ENCODE assay signal across 26 mouse cellular contexts in the genomic region with DNA sequence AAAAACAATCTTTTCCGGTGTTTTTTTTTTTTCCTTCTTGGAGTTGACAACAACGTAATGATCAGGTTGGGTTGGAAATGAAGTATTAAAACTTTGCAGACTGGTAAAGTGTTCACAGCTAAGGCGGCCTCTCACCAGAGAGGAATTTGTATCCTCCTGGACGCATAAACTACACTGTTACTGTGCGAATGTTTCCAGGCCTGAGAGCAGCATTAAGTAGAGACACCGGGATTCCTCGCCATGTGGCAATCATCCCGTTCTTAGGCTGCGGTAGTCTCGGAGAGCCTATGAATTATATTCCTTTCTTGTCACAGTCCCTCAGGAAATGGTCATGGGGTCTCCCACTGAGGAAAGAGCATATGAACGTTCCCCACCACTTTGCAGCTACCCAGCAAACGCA.
"Had no signal": no experiment of that assay in that cellular context is flagged by ENCODE, and none has a peak within 500 bp of the region (broad histone marks: within the 10 kb centered on the region; RNA-seq: fewer than 3 reads in every experiment).

No protein-coding gene starts in this region.

- H3K9me3 ChIP-seq: heart, embryonic 13.5 days; heart, embryonic 15.5 days; hindbrain, embryonic 13.5 days; hindbrain, embryonic 15.5 days; kidney, embryonic 15.5 days; liver, embryonic 13.5 days; liver, embryonic 15.5 days had no signal

- H3K4me2 ChIP-seq: heart, embryonic 11.5 days; heart, embryonic 13.5 days; heart, embryonic 15.5 days; hindbrain, embryonic 13.5 days; hindbrain, embryonic 15.5 days; kidney, embryonic 15.5 days; liver, embryonic 11.5 days; liver, embryonic 13.5 days; liver, embryonic 15.5 days had no signal

- H3K36me3 ChIP-seq: heart, embryonic 13.5 days; heart, embryonic 15.5 days; hindbrain, embryonic 13.5 days; hindbrain, embryonic 15.5 days; kidney, embryonic 15.5 days; liver, embryonic 13.5 days; liver, embryonic 15.5 days had no signal

- ATAC-seq: hindbrain, postnatal 0 days; intestine, embryonic 16.5 days had no signal

- H3K9ac ChIP-seq: heart, embryonic 13.5 days; heart, embryonic 15.5 days; hindbrain, embryonic 13.5 days; hindbrain, embryonic 15.5 days; kidney, embryonic 15.5 days; liver, embryonic 13.5 days; liver, embryonic 15.5 days had no signal

- H3K27me3 ChIP-seq: hindbrain, embryonic 13.5 days; hindbrain, embryonic 15.5 days; kidney, embryonic 15.5 days; liver, embryonic 13.5 days; liver, embryonic 15.5 days had no signal

- H3K27ac ChIP-seq: heart, embryonic 13.5 days; heart, embryonic 15.5 days; hindbrain, embryonic 13.5 days; hindbrain, embryonic 15.5 days; hindbrain, postnatal 0 days; kidney, embryonic 15.5 days; kidney, postnatal 0 days; liver, embryonic 13.5 days; liver, embryonic 15.5 days had no signal

- H3K4me3 ChIP-seq: heart, embryonic 13.5 days; heart, embryonic 15.5 days; hindbrain, embryonic 13.5 days; hindbrain, embryonic 15.5 days; kidney, embryonic 15.5 days; liver, embryonic 13.5 days; liver, embryonic 15.5 days had no signal

- DNase-seq: gastrocnemius, postnatal 14 days; gastrocnemius, postnatal 36 days; heart, adult 18-20 months; heart, postnatal 14 days; heart, postnatal 36 days; kidney, adult 11 months; kidney, adult 2 months; kidney, adult 9 months; kidney, postnatal 14 days; kidney, postnatal 36 days; layer of hippocampus, adult 9-11 months; layer of hippocampus, postnatal 36 days; left cerebral cortex, postnatal 4 days; liver; liver, embryonic 13.5 days had no signal
